Mouse (Mus musculus) forebrain, embryonic 13.5 days (tissue): ENCODE measurements around the gene Pan2. TPM values are rescaled to one million over a fixed set of nuclear protein-coding genes. Genes with fewer than 3 reads are reported as not detected.
A peak's percentile ranks its signal among the peaks of the same experiment; 100 is the strongest.
"Not testable (repeated sequence)": the region's sequence is repeated elsewhere in the genome, so short reads cannot be mapped to it uniquely, and the experiment has no call there.

Experiments used
- ATAC-seq: fragments of 200-750 bp; cut with Nextera tagmentation; 2 replicates; pipeline ENCODE4 v1.8.0; 2017
- H3K27ac ChIP-seq: fragments of 300-500 bp; sonication (generic); 2 replicates; pipeline ENCODE4 v1.5.1; 2015; ENCODE audit warnings: inconsistent platforms, mild to moderate bottlenecking, moderate library complexity
- H3K27me3 ChIP-seq: fragments of 300-500 bp; sonication (generic); 2 replicates; pipeline ENCODE4 v1.6.1; 2015; ENCODE audit warnings: mild to moderate bottlenecking, inconsistent platforms
- H3K36me3 ChIP-seq: fragments of 300-500 bp; sonication (generic); 2 replicates; pipeline ENCODE4 v1.6.1; 2015; ENCODE audit warnings: mild to moderate bottlenecking, inconsistent platforms; ENCODE audit not compliant: poor library complexity, severe bottlenecking
- H3K4me1 ChIP-seq: fragments of 300-500 bp; sonication (generic); 2 replicates; pipeline ENCODE4 v1.6.1; 2015; ENCODE audit warnings: inconsistent platforms
- H3K4me2 ChIP-seq: fragments of 300-500 bp; sonication (generic); 2 replicates; pipeline ENCODE4 v1.6.1; 2015; ENCODE audit warnings: inconsistent platforms, mild to moderate bottlenecking, moderate library complexity
- H3K4me3 ChIP-seq: fragments of 300-500 bp; sonication (generic); 2 replicates; pipeline ENCODE4 v1.5.1; 2015; ENCODE audit warnings: mild to moderate bottlenecking, inconsistent platforms
- H3K9ac ChIP-seq: fragments of 300-500 bp; sonication (generic); 2 replicates; pipeline ENCODE4 v1.6.1; 2015; ENCODE audit warnings: mild to moderate bottlenecking, inconsistent platforms
- H3K9me3 ChIP-seq: fragments of 300-500 bp; sonication (generic); replicated peaks from 2 replicates; pipeline ENCODE4 v1.6.1; 2016; ENCODE audit warnings: inconsistent platforms
- WGBS: fragments of 180-500 bp; shearing (Covaris S2); methylation state at CpG from one replicate; pipeline ENCODE4 v1.1.7; 2015; 5-methylcytosine and 5-hydroxymethylcytosine counted together
- polyA plus RNA-seq: library from polyadenylated mRNA; unstranded; fragments of >200 nt; fragmentation: Nextera tagmentation; extraction: Ambion mirVana; gene quantifications from 2 replicates; pipeline ENCODE4 v1.2.1, GENCODE M21; 2015

Pan2 gene
- polyA plus RNA-seq, 1 experiment from 2014 or later: 32.0 TPM

DNA sequence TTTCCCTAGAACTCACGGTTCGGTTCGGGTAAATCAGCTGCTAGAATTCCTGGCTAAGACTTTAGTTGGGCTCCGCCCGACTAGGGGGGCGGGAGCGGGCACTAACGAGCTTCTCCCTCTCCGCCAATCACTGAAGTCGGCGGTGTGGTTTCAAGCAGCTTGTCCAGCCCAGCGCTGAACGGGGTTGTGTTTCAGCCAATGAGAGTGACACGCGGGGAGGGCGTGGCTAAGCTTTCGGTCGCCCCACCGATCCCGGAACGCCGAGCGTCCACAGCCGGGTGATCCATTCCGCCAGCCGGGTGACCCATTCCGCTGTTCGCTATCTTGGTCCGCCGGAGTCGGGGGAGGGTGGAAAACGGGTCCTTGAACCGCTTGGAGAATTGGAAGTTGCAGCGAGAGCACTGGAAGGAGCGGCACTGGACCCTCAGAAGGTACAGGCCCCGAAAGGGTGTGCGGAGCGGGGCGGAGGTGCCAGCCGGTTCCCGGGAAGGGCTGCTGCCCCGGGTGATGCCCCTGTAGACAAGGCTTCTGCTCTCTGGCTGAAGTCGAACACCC lies 32.8 kb upstream of the Pan2 start, which contains the start of gene Stat2:
Gene Stat2 (plus strand): TSS at position 273 of the 555 bp plus-strand sequence.
- peaks cover 7% of the 10 kb centered on the region; the same call in 1 of the 2 replicates for H3K27me3 ChIP-seq
- peak within 1 kb of the TSS; percentile 77 for H3K9ac ChIP-seq
- H3K4me2 ChIP-seq: peak within 1 kb of the TSS; percentile 75
- under 1% methylated on average over 43 of the region's 43 CpGs for WGBS
- H3K27ac ChIP-seq: peak within 1 kb of the TSS; percentile 75
- H3K36me3 ChIP-seq: no peaks in the 10 kb centered on the region
- H3K4me3 ChIP-seq: peak within 1 kb of the TSS; percentile 75
- peaks cover 4% of the 10 kb centered on the region for H3K4me1 ChIP-seq
- peak; percentile 100 for ATAC-seq
- H3K9me3 ChIP-seq: no peaks in the 10 kb centered on the region

DNA sequence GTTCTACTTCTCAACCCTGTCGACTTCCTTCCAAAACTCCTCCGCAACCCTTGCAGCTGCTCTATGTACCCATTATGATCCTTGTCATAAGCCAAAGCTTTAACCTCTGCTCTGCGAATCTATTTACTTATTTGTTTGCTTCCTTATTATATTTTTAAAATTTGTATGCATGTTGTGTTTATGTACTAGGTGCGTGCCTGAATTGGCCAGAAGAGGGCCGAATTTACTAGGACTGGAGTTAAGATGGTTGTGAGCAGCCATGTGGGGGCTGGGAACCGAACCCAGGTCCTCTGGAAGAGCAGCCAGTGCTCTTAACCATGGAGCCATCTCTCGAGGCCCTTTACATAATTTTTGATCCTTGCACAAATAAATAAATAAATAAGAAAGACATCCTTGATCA lies 32.3 kb upstream of the Pan2 start:
- Histone ChIP-seq H3K4me3 (peak overlapping the region; percentile 75), H3K9ac (peak overlapping the region; percentile 77), H3K4me2 (peak overlapping the region; percentile 75), H3K36me3 (no peaks in the 10 kb centered on the region), H3K4me1 (peaks cover 4% of the 10 kb centered on the region), H3K27ac (peak overlapping the region; percentile 75), H3K9me3 (no peaks in the 10 kb centered on the region), H3K27me3 (peaks cover 7% of the 10 kb centered on the region; the same call in 1 of the 2 replicates)
- 49% methylated on average over 7 of the region's 7 CpGs for WGBS
- no peak for ATAC-seq

DNA sequence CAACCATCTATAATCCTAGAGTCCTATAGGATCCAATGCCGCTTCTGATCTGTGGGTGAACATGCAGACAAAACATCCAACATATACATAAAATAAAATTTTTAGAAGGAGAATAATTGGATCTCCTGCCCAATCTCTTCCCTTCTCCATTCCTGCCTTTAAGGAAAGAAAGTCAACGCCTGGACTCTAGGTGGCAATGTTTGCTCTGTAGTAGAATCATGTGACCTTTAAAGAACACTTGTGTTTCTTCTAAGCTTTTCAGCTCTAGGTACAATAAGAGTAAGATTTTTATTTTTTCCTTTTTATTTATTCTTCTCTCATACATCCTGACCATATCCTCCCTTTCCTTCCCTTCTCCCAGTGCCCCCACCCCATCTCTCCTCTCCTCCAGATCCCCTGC lies 31.3 kb upstream of the Pan2 start:
- Histone ChIP-seq H3K36me3 (peaks cover 6% of the 10 kb centered on the region; the same call in 1 of the 2 replicates), H3K4me1 (peaks cover 4% of the 10 kb centered on the region), H3K4me2 (no peak overlapping the region), H3K4me3 (no peak overlapping the region), H3K9ac (no peak overlapping the region), H3K27me3 (peaks cover 7% of the 10 kb centered on the region; the same call in 1 of the 2 replicates), H3K27ac (no peak overlapping the region), H3K9me3 (no peaks in the 10 kb centered on the region)
- no peak for ATAC-seq
- WGBS: 66% methylated on average over 2 of the region's 2 CpGs

DNA sequence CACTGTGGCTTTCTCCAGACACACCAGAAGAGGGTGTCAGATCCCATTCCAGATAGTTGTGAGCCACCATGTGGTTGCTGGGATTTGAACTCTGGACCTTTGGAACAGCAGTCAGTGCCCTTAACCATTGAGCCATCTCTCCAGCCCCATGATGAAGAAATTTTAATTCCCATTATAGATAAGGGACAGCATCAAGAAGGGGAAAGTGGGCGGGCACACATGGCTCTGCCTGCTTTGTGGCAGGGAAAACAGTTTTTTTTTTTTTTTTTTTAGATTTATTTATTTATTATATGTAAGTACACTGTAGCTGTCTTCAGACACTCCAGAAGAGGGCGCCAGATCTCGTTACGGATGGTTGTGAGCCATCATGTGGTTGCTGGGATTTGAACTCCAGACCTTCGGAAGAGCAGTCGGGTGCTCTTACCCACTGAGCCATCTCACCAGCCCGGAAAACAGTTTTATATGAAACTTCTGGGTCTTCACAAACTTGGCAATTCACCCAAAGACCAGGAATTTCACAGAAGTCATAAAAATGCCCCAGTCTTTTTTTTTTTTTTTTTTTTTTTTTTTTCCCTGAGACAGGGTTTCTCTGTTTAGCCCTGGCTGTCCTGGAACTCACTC lies 30.2 kb upstream of the Pan2 start:
- H3K9ac ChIP-seq, H3K4me1 ChIP-seq, H3K4me3 ChIP-seq, H3K4me2 ChIP-seq, H3K36me3 ChIP-seq, H3K27me3 ChIP-seq, H3K27ac ChIP-seq, H3K9me3 ChIP-seq, ATAC-seq: not testable (repeated sequence)
- WGBS: 84% methylated on average over 5 of the region's 7 CpGs

DNA sequence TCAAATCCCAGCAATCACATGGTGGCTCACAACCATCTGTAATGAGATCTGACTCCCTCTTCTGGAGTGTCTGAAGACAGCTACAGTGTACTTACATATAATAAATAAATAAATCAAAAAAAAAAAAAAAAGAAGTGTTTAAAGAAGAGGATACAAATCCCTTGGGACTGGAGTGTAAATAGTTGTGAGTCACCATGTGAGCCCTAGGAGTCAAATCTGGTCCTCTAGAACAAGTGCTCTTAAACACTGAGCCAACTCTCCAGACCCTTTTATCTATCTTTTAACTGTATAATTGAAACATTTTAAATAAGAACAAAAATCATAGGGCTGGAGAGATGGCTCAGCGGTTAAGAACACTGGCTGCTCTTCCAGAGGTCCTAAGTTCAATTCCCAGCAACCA lies 27.8 kb upstream of the Pan2 start:
- not testable (repeated sequence) for H3K9ac ChIP-seq, H3K4me1 ChIP-seq, H3K4me3 ChIP-seq, H3K9me3 ChIP-seq, H3K4me2 ChIP-seq, H3K27me3 ChIP-seq, H3K27ac ChIP-seq, ATAC-seq
- WGBS: 100% methylated on average over 1 of the region's 1 CpGs
- peaks cover 26% of the 10 kb centered on the region for H3K36me3 ChIP-seq

DNA sequence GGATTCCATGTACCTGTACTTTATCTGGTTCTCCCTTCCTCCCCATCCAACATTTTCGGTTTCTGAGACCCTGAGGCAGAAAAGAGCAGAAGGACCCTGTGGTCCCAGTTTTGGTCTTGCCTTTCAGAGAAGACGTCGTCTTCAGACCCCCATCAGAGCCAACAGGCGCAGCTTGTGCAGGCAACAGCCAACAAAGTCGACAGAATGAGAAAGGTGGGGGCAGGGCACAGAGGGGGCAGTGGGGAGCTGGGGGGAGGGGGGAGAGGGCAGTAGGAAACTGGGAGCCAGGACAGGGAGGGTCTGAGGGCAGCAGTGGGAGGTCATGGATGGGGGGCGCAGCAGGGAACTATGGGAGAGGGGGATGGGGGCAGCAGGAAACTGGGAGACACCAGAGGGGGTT lies 25.0 kb upstream of the Pan2 start:
- WGBS: 67% methylated on average over 6 of the region's 6 CpGs
- Histone ChIP-seq H3K27me3 (no peaks in the 10 kb centered on the region), H3K4me2 (no peak overlapping the region), H3K36me3 (peaks cover 52% of the 10 kb centered on the region), H3K9ac (no peak overlapping the region), H3K4me3 (no peak overlapping the region), H3K27ac (no peak overlapping the region), H3K4me1 (no peaks in the 10 kb centered on the region), H3K9me3 (no peaks in the 10 kb centered on the region)
- no peak for ATAC-seq

DNA sequence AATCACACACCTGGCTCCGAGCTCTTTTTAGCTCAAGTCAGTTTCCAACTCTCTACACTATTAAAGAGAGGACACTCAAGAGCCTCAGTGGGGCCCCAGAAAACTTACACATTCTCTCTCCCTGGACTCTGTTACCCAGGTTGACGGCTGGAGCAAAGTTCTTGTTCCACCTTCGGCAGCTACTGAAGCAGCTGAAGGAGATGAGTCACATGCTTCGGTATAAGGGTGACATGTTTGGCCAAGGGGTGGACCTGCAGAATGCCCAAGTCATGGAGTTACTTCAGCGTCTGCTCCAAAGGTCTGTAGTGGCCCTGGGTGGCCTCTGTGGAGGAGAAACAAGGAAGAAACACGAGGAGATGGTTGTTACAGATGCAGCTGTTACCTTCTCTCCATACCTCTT lies 22.2 kb upstream of the Pan2 start:
- no peak overlapping the region for H3K4me2 ChIP-seq
- H3K9ac ChIP-seq: no peak overlapping the region
- no peaks in the 10 kb centered on the region for H3K4me1 ChIP-seq
- H3K27ac ChIP-seq: no peak overlapping the region
- peaks cover 73% of the 10 kb centered on the region for H3K36me3 ChIP-seq
- WGBS: 91% methylated on average over 6 of the region's 6 CpGs
- no peaks in the 10 kb centered on the region for H3K9me3 ChIP-seq
- no peak overlapping the region for H3K4me3 ChIP-seq
- no peak for ATAC-seq
- H3K27me3 ChIP-seq: no peaks in the 10 kb centered on the region

DNA sequence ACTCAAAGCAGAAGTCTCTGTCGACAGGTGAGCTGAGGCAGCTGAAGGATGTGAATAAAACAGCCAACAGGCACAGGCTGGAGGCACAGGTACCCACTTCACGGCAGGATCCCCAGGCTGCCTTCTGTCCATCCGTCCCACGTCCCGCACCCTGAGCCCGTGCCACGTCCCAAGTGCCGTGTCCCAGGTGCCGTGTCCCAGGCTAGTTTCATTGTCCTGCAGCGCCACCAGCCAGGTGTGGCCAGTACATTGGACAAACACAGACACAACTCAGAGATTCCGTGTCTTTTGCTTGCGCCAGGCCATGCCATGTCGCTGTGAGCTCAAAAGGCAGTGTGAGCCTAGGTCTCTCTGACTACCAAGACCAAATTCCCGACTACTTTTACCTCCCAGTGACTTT lies 21.5 kb upstream of the Pan2 start:
- Histone ChIP-seq H3K4me3 (no peak overlapping the region), H3K9me3 (no peaks in the 10 kb centered on the region), H3K4me2 (no peak overlapping the region), H3K27ac (no peak overlapping the region), H3K9ac (no peak overlapping the region), H3K27me3 (no peaks in the 10 kb centered on the region), H3K4me1 (no peaks in the 10 kb centered on the region), H3K36me3 (peaks cover 77% of the 10 kb centered on the region)
- WGBS: 93% methylated on average over 14 of the region's 14 CpGs
- ATAC-seq: no peak

DNA sequence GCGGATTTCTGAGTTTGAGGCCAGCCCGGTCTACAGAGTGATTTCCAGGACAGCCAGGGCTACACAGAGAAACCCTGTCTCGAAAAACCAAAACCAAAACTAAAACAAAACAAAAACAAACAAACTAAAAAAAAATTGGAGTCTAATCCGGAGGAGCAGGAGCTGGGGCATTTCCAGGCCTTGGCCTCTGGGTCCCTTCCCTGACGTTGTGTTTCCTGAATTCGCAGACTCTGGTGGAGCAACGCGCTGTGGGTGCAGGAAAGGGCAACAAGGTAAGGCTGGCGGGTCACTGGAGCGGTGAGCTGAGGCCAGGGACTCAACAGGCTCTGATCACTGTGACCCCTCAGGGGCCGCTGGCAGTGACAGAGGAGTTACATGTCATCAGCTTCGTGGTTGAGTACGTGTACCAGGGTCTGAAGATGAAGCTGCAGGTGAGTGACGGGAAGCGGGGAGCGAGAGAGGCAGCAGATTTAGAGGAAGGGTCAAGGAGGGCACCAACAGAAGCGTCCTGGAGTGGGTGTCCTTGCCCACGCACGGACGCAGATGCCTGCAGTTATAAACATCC lies 20.2 kb upstream of the Pan2 start:
- no peak overlapping the region for H3K4me3 ChIP-seq
- 91% methylated on average over 20 of the region's 20 CpGs for WGBS
- H3K27ac ChIP-seq: no peak overlapping the region
- H3K9ac ChIP-seq: no peak overlapping the region
- H3K27me3 ChIP-seq: no peaks in the 10 kb centered on the region
- H3K36me3 ChIP-seq: peaks cover 80% of the 10 kb centered on the region
- no peak overlapping the region for H3K4me2 ChIP-seq
- no peaks in the 10 kb centered on the region for H3K9me3 ChIP-seq
- no peak for ATAC-seq
- no peaks in the 10 kb centered on the region for H3K4me1 ChIP-seq

DNA sequence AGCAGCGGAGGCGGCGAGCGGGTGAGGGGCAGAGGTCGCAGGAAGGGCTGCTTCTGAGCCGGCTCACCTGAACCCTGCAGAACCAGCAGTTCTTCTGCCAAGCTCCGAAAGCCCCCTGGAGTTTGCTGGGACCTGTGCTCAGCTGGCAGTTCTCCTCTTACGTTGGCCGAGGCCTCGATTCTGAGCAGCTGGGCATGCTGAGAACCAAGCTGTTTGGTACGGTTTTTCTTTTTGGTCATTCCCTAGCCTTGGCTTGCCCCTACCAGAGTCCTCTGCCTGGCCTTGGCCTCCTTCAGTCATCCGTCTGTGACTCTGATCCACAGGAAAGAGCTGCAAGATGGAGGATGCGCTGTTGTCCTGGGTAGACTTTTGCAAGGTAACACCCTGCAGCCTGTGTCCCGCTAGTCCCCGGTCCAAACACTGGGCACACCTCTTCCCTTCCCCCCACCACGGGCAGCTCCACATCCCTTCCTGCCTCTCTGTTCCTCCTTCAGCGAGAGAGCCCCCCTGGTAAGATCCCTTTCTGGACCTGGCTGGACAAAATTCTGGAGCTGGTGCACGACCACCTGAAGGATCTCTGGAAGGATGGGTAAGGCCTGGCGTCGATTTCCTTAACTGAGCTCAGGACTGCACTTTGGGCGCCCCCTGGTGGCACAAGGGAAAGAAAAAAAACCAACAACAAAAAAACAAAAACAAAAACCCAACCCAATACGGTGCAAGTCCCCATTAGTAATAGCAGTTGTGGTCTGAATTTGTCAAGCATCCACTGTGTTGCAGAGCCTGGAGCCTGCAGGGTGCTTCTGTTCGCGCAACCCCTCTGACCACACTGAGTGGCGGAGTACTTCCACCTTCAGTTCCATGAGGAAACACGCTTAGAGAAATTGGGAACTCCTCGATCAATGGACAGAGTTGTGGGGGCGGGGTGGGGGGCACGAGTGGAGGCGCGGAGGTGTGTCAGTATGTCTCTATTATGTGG lies 19.2 kb upstream of the Pan2 start:
- ATAC-seq: peak; percentile 57; the same call in 1 of the 2 replicates
- H3K27me3 ChIP-seq: no peaks in the 10 kb centered on the region
- WGBS: 66% methylated on average over 31 of the region's 31 CpGs
- peaks cover 81% of the 10 kb centered on the region for H3K36me3 ChIP-seq
- H3K4me1 ChIP-seq: no peaks in the 10 kb centered on the region
- H3K9me3 ChIP-seq: no peaks in the 10 kb centered on the region
- H3K9ac ChIP-seq: no peak overlapping the region; the same call in 1 of the 2 replicates
- no peak overlapping the region for H3K4me3 ChIP-seq
- no peak overlapping the region for H3K4me2 ChIP-seq
- no peak overlapping the region for H3K27ac ChIP-seq

DNA sequence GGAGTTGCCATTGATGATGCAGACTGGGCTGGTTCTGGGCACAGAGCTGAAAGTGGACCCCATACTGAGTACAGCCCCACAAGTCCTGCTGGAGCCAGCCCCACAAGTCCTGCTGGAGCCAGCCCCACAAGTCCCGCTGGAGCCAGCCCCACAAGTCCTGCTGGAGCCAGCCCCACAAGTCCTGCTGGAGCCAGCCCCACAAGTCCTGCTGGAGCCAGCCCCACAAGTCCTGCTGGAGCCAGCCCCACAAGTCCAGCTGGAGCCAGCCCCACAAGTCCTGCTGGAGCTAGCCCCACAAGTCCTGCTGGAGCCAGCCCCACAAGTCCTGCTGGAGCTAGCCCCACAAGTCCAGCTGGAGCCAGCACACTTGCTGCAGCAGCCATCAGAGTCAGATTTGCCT lies 12.5 kb upstream of the Pan2 start:
- not testable (repeated sequence) for H3K4me1 ChIP-seq, ATAC-seq, H3K4me3 ChIP-seq, H3K9me3 ChIP-seq, H3K4me2 ChIP-seq, H3K27me3 ChIP-seq, H3K27ac ChIP-seq, H3K9ac ChIP-seq
- WGBS: 85% methylated on average over 1 of the region's 1 CpGs
- H3K36me3 ChIP-seq: peaks cover 61% of the 10 kb centered on the region
